Mouse (Mus musculus): Measurements from ENCODE around the gene Cog8. TPM values are rescaled to one million over a fixed set of nuclear protein-coding genes. Genes with fewer than 3 reads are reported as not detected.

The Cog8 gene
- polyA plus RNA-seq, 1 experiment, result 57.7 TPM

DNA sequence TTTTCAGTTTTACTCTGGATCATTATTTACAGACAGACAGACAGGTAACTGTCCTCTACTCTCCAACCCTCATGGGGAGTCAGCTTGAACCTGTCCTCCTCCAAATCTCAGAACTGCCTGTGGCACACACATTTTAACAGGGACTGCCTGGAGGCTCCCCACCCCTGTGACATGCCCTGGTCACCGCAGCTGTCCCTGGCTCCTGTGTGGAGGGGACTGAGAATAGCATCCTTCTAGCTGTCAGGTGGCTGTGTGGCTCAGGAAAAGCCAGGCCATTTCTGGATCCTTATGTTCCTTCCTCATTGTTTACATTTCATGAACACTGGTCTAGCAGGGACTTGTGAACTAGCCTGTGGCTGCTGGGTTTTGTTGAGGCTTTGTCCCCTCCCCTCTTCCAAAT is 17.6 kb upstream of the Cog8 start:
- TF ChIP-seq POLR2A (IDR thresholded peaks at IDR 0.05; ENCODE audit: borderline replicate concordance, extremely low read depth, insufficient read depth, insufficient read length, poor library complexity, severe bottlenecking) (no peak), CTCF (IDR thresholded peaks at IDR 0.05; ENCODE audit: borderline replicate concordance, extremely low read depth, insufficient read depth, insufficient read length) (no peak)
- no peak for DNase-seq (ENCODE audit: low read depth)

DNA sequence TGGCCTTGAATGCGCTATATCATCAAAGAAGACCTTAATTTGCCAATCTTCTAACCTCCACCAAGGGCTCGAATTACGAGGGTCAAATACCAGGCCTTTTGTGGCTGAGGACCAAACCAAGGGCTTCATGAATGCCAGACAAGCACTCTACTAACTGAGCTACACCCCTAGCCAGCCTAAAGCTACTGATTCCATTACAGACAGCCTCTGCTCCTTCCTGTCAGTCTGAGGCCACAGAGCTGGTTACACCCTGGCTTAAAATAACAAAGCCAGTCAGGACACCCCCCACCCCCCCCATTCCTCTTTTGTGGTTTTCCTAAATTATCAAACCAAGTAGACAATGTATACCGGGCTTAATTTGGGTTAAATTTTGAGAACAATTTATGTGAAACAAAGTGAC is 17.2 kb upstream of the Cog8 start:
- TF ChIP-seq POLR2A (IDR thresholded peaks at IDR 0.05; ENCODE audit: borderline replicate concordance, extremely low read depth, insufficient read depth, insufficient read length, poor library complexity, severe bottlenecking) (no peak), CTCF (IDR thresholded peaks at IDR 0.05; ENCODE audit: borderline replicate concordance, extremely low read depth, insufficient read depth, insufficient read length) (no peak)
- no peak for DNase-seq (ENCODE audit: low read depth)

DNA sequence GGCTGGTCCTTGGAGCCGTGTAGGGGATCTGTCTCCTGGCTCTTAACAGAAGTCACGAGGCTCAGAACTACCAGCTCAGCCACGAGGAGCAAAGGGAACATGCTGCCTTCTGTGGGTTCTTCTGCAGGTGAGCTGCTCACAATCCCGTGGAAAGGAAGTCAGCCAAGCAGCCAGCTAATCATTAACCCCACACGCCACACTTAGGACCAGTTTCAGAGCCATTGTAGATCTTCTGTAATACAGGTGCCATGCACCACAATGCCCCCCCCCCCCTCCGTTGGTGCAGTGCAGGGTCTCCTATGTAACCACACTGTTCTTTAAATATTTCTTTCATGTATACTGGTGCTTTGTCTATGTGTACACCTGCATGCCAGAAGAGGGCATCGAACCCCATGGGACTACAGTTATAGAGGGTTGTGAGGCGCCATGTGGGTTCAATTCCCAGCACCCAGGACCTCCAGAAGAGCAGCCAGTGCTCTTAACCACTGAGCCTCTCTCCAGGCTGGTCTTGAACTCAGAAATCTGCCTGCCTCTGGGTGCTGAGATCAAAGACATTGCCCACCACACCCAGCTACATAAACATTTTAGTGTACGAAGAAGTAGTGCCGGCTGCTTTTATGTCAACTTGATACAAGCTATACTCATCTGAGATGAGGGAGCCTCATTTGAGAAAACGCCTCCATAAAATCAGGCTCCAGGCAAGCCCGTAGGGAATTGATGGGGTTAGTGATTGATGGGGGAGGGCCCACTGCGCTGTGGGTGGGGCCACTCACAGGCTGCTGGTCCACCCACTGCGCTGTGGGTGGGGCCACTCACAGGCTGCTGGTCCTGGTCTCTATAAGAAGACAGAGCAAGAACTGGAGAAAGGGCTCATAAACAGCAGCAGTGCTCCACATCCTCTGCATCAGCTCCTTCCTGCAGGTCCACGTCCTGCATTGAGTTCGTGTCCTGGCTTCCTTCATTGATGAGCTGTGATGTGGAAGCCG is 9.3 kb upstream of the Cog8 start, which contains the start of gene Tmed6:
Tmed6 (minus strand) TSS at position 134 of the 986 bp plus-strand sequence.
- no peak for TF ChIP-seq CTCF (IDR thresholded peaks at IDR 0.05; ENCODE audit: borderline replicate concordance, extremely low read depth, insufficient read depth, insufficient read length)
- no peak for TF ChIP-seq POLR2A (IDR thresholded peaks at IDR 0.05; ENCODE audit: borderline replicate concordance, extremely low read depth, insufficient read depth, insufficient read length, poor library complexity, severe bottlenecking)
- no peak for DNase-seq (ENCODE audit: low read depth)

DNA sequence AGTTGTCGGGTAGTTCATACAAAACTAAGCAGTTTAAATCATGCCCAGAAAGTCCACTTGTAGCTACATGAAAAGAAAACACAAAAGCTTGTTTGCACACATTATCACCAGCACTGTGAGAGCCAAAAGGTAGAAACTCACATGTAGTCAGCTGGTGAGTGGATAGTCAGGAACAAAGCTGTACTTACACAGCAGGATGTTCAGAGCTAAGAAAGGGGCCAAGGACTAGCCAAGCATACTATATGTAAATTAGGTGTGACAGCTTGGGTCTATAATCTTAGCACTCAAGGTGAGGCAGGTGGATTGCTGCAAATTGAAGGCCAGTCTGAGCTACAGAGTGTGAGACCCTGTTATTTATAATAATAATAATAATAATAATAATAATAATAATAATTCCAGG is 6.1 kb upstream of the Cog8 start:
- TF ChIP-seq CTCF (IDR thresholded peaks at IDR 0.05; ENCODE audit: borderline replicate concordance, extremely low read depth, insufficient read depth, insufficient read length) (no peak), POLR2A (IDR thresholded peaks at IDR 0.05; ENCODE audit: borderline replicate concordance, extremely low read depth, insufficient read depth, insufficient read length, poor library complexity, severe bottlenecking) (no peak)
- DNase-seq (ENCODE audit: low read depth), result no peak

DNA sequence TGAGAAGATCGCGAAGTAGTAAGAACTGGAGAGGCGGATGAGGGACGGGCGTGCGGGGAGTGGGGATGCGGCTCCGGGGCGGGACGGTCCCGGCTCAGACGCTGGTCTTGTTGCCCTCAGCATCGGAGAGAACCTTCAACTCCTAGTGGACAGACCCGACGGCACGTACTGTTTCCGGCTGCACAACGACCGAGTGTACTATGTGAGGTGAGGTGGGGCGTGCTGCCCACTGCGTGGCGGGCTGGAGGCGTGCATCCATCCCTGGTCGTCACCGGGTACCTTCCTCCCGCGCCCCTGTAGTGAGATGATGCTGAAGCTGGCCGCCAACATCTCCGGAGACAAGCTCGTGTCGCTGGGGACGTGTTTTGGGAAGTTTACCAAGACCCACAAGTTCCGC is 482 bp upstream of the Cog8 start:
- TF ChIP-seq POLR2A (IDR thresholded peaks at IDR 0.05; ENCODE audit: borderline replicate concordance, extremely low read depth, insufficient read depth, insufficient read length, poor library complexity, severe bottlenecking), result no peak
- no peak for TF ChIP-seq CTCF (IDR thresholded peaks at IDR 0.05; ENCODE audit: borderline replicate concordance, extremely low read depth, insufficient read depth, insufficient read length)
- no peak for DNase-seq (ENCODE audit: low read depth)

DNA sequence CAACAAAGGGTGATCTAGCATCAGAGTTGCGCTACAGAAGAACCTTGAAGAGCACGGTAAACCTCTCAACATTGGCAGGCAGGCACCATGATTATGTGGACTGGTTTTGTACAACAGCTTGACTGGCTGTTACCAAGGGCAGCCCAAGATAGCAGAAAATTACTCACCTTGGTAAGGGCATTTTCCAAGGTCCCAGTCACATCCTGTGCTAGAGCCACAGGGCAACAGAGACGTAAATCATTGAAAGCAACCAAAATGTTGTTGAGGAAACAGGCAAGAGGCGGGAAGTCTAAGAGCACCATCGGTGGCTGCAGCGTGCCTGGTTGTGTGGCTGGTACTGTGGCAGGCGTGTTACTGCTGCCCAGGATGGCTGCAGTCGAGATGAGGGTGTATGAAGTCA is 4.4 kb downstream of the Cog8 start:
- DNase-seq (ENCODE audit: low read depth), result no peak
- TF ChIP-seq POLR2A (IDR thresholded peaks at IDR 0.05; ENCODE audit: borderline replicate concordance, extremely low read depth, insufficient read depth, insufficient read length, poor library complexity, severe bottlenecking), result no peak
- TF ChIP-seq CTCF (IDR thresholded peaks at IDR 0.05; ENCODE audit: borderline replicate concordance, extremely low read depth, insufficient read depth, insufficient read length), result no peak

DNA sequence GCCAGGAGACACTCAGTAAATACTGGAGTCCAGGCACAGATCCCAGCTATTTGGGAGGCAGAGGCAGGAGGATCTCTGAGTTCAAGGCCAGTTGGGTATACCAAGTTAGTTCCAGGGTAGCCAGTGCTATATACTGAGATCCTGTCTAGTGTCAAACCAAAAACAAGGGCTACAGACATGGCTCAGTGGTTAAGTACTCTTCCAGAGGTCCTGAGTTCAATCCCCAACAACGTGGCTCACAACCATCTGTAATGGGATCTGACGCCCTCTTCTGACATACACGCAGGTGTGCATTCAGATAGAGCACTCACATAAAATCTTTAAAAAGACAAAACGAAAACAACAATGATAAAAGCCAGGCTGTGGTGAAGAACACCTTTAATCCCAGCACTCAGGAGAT is 7.0 kb downstream of the Cog8 start:
- DNase-seq (ENCODE audit: low read depth), result no peak
- TF ChIP-seq CTCF (IDR thresholded peaks at IDR 0.05; ENCODE audit: borderline replicate concordance, extremely low read depth, insufficient read depth, insufficient read length) (no peak), POLR2A (IDR thresholded peaks at IDR 0.05; ENCODE audit: borderline replicate concordance, extremely low read depth, insufficient read depth, insufficient read length, poor library complexity, severe bottlenecking) (no peak)

DNA sequence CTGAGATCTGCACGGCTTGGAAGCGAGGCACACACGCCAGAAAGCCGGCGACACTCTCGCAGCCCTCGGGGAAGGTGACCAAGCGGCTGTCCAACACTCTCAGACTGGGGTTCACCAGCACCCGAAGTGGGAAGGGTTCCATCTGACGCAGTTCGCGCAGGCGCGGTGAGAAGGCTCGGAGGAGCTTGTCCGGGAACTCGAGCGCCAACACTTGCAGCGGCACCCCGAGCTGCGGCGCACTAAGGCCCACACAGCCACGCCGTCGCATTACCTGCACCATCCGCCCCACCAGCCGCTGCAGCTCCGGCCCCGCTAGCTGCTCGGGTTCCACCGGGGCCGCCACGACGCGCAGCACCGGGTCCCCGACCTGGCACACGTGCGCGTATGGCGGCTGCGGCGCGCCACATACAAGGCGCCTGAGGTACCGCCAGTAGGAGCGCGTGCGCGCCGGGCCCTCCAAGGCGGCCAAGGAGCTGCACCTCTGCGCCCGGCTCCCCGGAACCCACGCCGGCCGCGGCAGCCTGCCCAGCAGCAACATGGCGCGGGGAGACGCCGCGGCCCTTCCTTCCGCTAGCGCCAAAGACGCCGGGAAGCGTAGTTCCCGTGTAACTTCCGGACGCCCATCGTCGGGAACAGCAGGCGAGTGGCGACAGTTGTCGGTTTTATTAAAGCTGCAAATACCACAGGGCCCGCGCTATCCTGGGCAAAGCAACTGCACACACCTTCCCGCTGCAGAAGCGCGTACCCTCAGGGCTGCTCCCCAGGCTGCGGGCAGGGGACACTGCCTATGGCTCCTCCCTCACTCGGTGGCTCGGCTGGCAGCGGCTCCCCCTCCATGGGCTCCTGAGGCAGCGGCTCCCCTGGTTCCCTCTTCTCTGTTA is 8.2 kb downstream of the Cog8 start, which contains the start of gene Pdf:
Pdf (minus strand) TSS at position 554 of the 881 bp plus-strand sequence.
- TF ChIP-seq CTCF (IDR thresholded peaks at IDR 0.05; ENCODE audit: borderline replicate concordance, extremely low read depth, insufficient read depth, insufficient read length) (no peak), POLR2A (IDR thresholded peaks at IDR 0.05; ENCODE audit: borderline replicate concordance, extremely low read depth, insufficient read depth, insufficient read length, poor library complexity, severe bottlenecking) (peak; percentile 53)
- peak; percentile 89 for DNase-seq (ENCODE audit: low read depth)

DNA sequence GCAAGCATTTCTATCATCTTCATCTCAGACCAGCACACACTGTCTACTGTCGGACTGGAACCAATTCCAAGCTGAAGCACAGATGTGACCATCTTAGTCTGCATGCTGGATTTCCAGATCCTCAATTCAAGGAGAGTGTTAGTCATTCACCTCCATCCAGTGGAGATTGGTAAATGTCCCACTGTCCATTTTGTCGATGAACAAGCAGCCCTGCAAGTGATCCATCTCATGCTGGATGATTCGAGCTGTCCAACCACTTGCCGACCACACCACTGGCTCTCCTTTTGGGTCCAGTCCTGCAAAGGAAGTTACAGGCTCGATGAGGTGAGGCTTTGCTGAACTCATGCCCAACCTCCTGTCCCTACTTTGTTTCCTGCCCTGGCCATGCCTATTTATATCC is 9.5 kb downstream of the Cog8 start:
- DNase-seq (ENCODE audit: low read depth), result no peak
- TF ChIP-seq POLR2A (IDR thresholded peaks at IDR 0.05; ENCODE audit: borderline replicate concordance, extremely low read depth, insufficient read depth, insufficient read length, poor library complexity, severe bottlenecking), result no peak

DNA sequence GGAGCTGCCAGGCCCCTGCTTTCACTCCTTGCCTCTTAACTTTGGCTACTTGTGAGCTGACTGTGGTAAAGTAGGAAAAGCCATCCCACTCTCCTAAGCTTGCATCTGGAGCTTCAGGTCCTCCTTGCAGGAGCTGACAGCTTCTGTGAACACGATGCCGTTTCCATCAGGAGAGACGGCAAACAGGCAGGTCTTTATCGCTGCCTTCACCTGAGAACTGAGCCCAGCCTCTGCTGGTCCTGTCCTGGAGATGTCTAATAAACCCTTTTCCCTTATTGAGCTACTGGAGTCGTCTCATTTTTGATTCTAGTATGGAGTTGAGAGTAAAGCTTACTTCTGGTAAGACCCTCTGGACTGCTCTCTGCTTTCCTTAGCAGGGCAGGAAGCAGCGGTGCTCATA is 11.0 kb downstream of the Cog8 start:
- TF ChIP-seq POLR2A (IDR thresholded peaks at IDR 0.05; ENCODE audit: borderline replicate concordance, extremely low read depth, insufficient read depth, insufficient read length, poor library complexity, severe bottlenecking) (no peak), CTCF (IDR thresholded peaks at IDR 0.05; ENCODE audit: borderline replicate concordance, extremely low read depth, insufficient read depth, insufficient read length) (no peak)
- no peak for DNase-seq (ENCODE audit: low read depth)

DNA sequence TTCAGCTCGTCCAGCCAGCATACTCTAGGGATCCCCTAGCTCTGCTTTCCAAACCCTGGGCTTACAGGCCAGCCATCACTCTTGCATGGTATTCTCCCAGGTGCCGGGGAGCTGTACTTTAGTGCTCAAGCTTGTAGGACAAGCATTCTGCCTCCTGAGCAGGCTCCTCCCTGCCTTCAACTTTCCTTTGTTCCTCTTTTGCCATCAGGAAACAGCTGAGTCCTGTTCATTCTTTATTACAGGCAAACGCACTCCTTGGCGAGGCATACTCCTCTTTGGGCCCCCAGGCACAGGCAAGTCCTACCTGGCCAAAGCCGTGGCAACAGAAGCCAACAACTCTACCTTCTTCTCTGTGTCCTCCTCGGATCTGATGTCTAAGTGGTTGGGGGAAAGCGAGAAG is 15.9 kb downstream of the Cog8 start:
- no peak for DNase-seq (ENCODE audit: low read depth)
- no peak for TF ChIP-seq POLR2A (IDR thresholded peaks at IDR 0.05; ENCODE audit: borderline replicate concordance, extremely low read depth, insufficient read depth, insufficient read length, poor library complexity, severe bottlenecking)
- no peak for TF ChIP-seq CTCF (IDR thresholded peaks at IDR 0.05; ENCODE audit: borderline replicate concordance, extremely low read depth, insufficient read depth, insufficient read length)
